Mouse (Mus musculus) liver, adult 2 months (tissue): Measurements from ENCODE around the gene Mst1. TPM values are rescaled to one million over a fixed set of nuclear protein-coding genes. Genes with fewer than 3 reads are reported as not detected.

ENCODE experiments used
- DNase-seq: peaks from one replicate; pipeline ENCODE4 v3.0.0-alpha.2; 2011; ENCODE audit warnings: low read depth, low spot score; ENCODE audit errors: extremely low read depth
- H3K27ac ChIP-seq: fragments of 200-500 bp; replicated peaks from 2 replicates; pipeline ENCODE4 v1.5.1; 2012; ENCODE audit warnings: low read depth, mild to moderate bottlenecking, control low read depth, inconsistent platforms, low read length; ENCODE audit not compliant: insufficient read depth
- H3K27me3 ChIP-seq: fragments of 200-500 bp; 2 replicates; pipeline ENCODE4 v1.6.1; 2012; ENCODE audit warnings: mild to moderate bottlenecking, moderate library complexity, low read length, inconsistent platforms; ENCODE audit not compliant: control insufficient read depth, insufficient read depth
- H3K36me3 ChIP-seq: fragments of 200-500 bp; 2 replicates; pipeline ENCODE4 v1.6.1; 2012; ENCODE audit warnings: low read length, inconsistent platforms; ENCODE audit not compliant: control insufficient read depth, insufficient read depth
- H3K4me1 ChIP-seq: fragments of 200-500 bp; 2 replicates; pipeline ENCODE4 v1.6.1; 2011; ENCODE audit warnings: low read length; ENCODE audit not compliant: control insufficient read depth, insufficient read depth
- H3K4me3 ChIP-seq: fragments of 200-500 bp; 2 replicates; pipeline ENCODE4 v1.5.1; 2011; ENCODE audit warnings: low read depth, mild to moderate bottlenecking, control low read depth, low read length, moderate library complexity; ENCODE audit not compliant: insufficient read depth
- H3K79me2 ChIP-seq: fragments of 200-500 bp; 2 replicates; pipeline ENCODE4 v1.6.1; 2012; ENCODE audit warnings: inconsistent platforms, mild to moderate bottlenecking, low read length, moderate library complexity; ENCODE audit not compliant: control insufficient read depth, insufficient read depth
- H3K9ac ChIP-seq: fragments of 200-500 bp; 2 replicates; pipeline ENCODE4 v1.6.1; 2012; ENCODE audit warnings: low read depth, mild to moderate bottlenecking, control low read depth, inconsistent platforms, low read length
- CTCF ChIP-seq: fragments of 200-500 bp; IDR thresholded peaks from 2 replicates; pipeline ENCODE4 v1.5.1; 2011; ENCODE audit warnings: low read depth, low read length, control low read depth
- POLR2A ChIP-seq: fragments of 200-500 bp; IDR thresholded peaks from 2 replicates; pipeline ENCODE4 v1.6.1; 2011; ENCODE audit warnings: low read length, control low read depth; ENCODE audit not compliant: insufficient read depth; ENCODE audit errors: extremely low read depth
- WGBS: fragments of 180-500 bp; shearing (Covaris S2); methylation state at CpG from one replicate; pipeline ENCODE4 v1.1.7; 2018; 5-methylcytosine and 5-hydroxymethylcytosine counted together
- polyA plus RNA-seq: library from polyadenylated mRNA; depleted of rRNA; stranded (reverse); fragments of >200 nt; gene quantifications from 2 replicates; pipeline ENCODE4 v1.2.3, GENCODE M21; 2012
- total RNA-seq: library from RNA; depleted of rRNA; stranded (reverse); fragments of >200 nt; gene quantifications from 2 replicates; pipeline ENCODE4 v1.2.3, GENCODE M21; 2014

Mst1 gene
- total and polyA plus RNA-seq, 2 experiments = 143 to 264 TPM

DNA sequence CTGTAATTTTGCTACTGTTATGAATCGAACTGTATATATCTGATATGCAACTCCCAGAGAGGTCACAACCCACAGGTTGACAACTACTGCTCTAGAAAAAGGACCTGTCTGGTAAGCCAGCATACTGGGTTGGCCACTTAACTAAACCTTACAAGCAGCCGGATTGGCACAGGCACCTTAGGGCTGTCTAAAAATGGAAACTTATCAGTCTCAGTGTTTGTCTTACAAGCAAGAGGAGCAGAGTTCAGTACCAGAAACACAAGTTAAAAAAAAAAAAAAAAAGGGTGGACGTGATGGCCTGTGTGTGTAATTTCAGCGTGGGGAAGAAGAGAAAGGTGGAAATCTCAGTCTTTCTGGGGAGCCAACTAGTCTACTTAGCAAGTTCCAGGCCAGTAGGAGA is 8.4 kb upstream of the Mst1 start:
- DNase-seq = peak; percentile 91
- no peaks in the 10 kb centered on the region for H3K27me3 ChIP-seq
- WGBS = 31% methylated on average over 4 of the region's 4 CpGs
- TF ChIP-seq POLR2A (no peak), CTCF (no peak)
- no peaks in the 10 kb centered on the region for H3K79me2 ChIP-seq
- no peak overlapping the region for H3K4me3 ChIP-seq
- H3K27ac ChIP-seq = peak overlapping the region; percentile 73
- peaks cover 10% of the 10 kb centered on the region; the same call in 1 of the 2 replicates for H3K36me3 ChIP-seq
- H3K9ac ChIP-seq = no peak overlapping the region; the same call in 1 of the 2 replicates
- peaks cover 17% of the 10 kb centered on the region for H3K4me1 ChIP-seq

GRCm38 (mm10) chr9:108072481-108072924 is 7.7 kb upstream of the Mst1 start:
- TF ChIP-seq POLR2A = no peak
- no peak for TF ChIP-seq CTCF
- H3K9ac ChIP-seq = peak overlapping the region; percentile 15; the same call in 1 of the 2 replicates
- DNase-seq = peak; percentile 50
- peak overlapping the region; percentile 73 for H3K27ac ChIP-seq
- H3K27me3 ChIP-seq = no peaks in the 10 kb centered on the region
- no peak overlapping the region for H3K4me3 ChIP-seq
- peaks cover 10% of the 10 kb centered on the region; the same call in 1 of the 2 replicates for H3K36me3 ChIP-seq
- 56% methylated on average over 9 of the region's 9 CpGs for WGBS
- H3K79me2 ChIP-seq = no peaks in the 10 kb centered on the region
- peaks cover 17% of the 10 kb centered on the region for H3K4me1 ChIP-seq

DNA sequence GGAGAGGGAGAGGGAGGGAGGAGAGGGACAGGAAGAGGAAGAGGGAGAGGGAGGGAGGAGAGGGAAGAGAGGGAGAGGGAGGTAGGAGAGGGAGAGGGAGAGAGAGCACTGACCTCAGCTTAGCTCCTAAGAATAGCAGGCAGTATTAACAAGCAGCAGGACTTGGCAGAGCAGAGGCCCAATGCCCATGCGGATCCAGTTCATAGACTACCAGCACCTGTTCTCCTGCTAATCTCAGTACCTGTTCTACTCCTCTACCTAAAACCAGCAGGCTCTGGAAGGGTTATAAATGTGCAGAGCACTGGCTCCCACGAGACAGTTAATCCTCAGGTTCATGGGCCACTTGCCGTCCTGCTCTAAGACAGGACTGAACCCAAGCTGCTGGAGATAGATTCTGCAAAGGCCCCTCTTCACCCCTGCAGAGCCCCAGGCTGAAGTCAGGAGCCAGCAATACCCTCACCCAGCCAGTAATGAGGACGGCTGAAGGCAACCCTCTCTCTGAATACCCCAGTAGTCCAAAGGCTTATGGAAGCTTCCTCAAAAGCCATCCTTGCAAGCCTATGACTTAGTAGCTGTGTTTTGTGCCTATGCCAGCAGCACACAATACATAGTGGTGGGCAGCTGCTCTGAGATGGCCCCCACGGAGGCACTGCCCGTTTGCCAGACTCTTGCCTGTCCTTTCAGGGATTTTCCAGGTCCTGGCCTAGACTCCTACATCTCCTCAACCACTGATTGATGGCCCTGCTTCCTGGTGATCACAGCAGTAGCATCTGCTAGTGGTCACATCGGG is 6.9 kb upstream of the Mst1 start:
- Histone ChIP-seq H3K9ac (peak overlapping the region; percentile 32), H3K4me3 (no peak overlapping the region), H3K4me1 (peaks cover 20% of the 10 kb centered on the region), H3K36me3 (peaks cover 10% of the 10 kb centered on the region; the same call in 1 of the 2 replicates), H3K27me3 (no peaks in the 10 kb centered on the region), H3K79me2 (peaks cover 3% of the 10 kb centered on the region; the same call in 1 of the 2 replicates), H3K27ac (no peak overlapping the region; the same call in 1 of the 2 replicates)
- 71% methylated on average over 7 of the region's 7 CpGs for WGBS
- peak; percentile 54 for DNase-seq
- TF ChIP-seq POLR2A (no peak), CTCF (no peak)

- DNase-seq = no peak
- TF ChIP-seq POLR2A (no peak), CTCF (no peak)
- H3K27ac ChIP-seq = no peak overlapping the region
- peaks cover 17% of the 10 kb centered on the region; the same call in 1 of the 2 replicates for H3K36me3 ChIP-seq
- WGBS = 66% methylated on average over 19 of the region's 19 CpGs
- no peaks in the 10 kb centered on the region for H3K27me3 ChIP-seq
- peaks cover 35% of the 10 kb centered on the region for H3K4me1 ChIP-seq
- peaks cover 18% of the 10 kb centered on the region; the same call in 1 of the 2 replicates for H3K79me2 ChIP-seq
- H3K4me3 ChIP-seq = no peak overlapping the region
- H3K9ac ChIP-seq = no peak overlapping the region
These were observed 2.3 kb downstream of the Mst1 start for GRCm38 (mm10) chr9:108082549-108082948.

DNA sequence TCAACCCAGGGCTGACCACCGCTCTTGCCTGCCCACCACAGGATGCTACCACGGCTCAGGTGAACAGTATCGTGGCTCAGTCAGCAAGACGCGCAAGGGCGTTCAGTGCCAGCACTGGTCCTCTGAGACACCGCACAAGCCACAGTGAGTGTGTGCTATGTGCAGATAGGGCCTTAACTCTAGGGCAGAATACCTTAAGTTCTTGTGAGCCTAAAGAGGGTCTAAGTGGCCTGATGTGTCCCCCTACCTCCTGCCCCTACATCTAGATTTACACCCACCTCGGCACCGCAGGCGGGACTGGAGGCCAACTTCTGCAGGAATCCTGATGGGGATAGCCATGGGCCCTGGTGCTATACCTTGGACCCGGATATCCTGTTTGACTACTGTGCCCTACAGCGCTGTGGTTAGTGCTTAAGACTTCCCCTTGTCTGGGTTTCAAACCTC is 2.8 kb downstream of the Mst1 start, which contains the start of gene Rnf123:
Gene Rnf123 (minus strand): TSS at position 359 of the 444 bp plus-strand sequence.
- no peak for TF ChIP-seq POLR2A
- TF ChIP-seq CTCF = no peak
- 79% methylated on average over 12 of the region's 12 CpGs for WGBS
- H3K27ac ChIP-seq = 0 out of 2 replicates have a peak within 1 kb of the TSS, but pooled peaks have one; percentile 61
- no peak within 1 kb of the TSS for H3K4me3 ChIP-seq
- H3K27me3 ChIP-seq = no peaks in the 10 kb centered on the region
- H3K4me1 ChIP-seq = peaks cover 35% of the 10 kb centered on the region
- peak; percentile 9 for DNase-seq
- H3K36me3 ChIP-seq = peaks cover 20% of the 10 kb centered on the region; the same call in 1 of the 2 replicates
- peak within 1 kb of the TSS; percentile 5; the same call in 1 of the 2 replicates for H3K9ac ChIP-seq
- peaks cover 18% of the 10 kb centered on the region; the same call in 1 of the 2 replicates for H3K79me2 ChIP-seq
